Mouse (Mus musculus): Measurements from ENCODE around the gene Aco2.
A peak's percentile ranks its signal among the peaks of the same experiment; 100 is the strongest.

- 0 out of 2 replicates have a peak, but pooled peaks have one; percentile 72 for TF ChIP-seq EP300 (IDR thresholded peaks at IDR 0.05; ENCODE audit: insufficient read depth, low read depth, low read length)
- peak; percentile 96 for TF ChIP-seq CTCF (IDR thresholded peaks at IDR 0.05)
- 0 out of 2 replicates have a peak, but pooled peaks have one; percentile 4 for TF ChIP-seq POLR2A (IDR thresholded peaks at IDR 0.05; ENCODE audit: insufficient read depth, low read depth, low read length)
Measured at GRCm38 (mm10) chr15:81917621-81918463, 45.7 kb downstream of the Aco2 start.

All from heart, adult 2 months (tissue).